Mouse (Mus musculus) CH12.LX (cell line): ENCODE measurements at regions not wholly inside any gene's neighbourhood (a gene's known extent, or its start where the extent isn't known, plus 50 kb on each side); places are given as distances from the start of the nearest gene placed in this dataset.

ENCODE experiments used
- DNase-seq: peaks from one replicate; pipeline ENCODE4 v3.0.0-alpha.2; 2013; ENCODE audit errors: extremely low read depth
- H3K27ac ChIP-seq: 2 replicates; pipeline ENCODE4 v1.5.1; 2012; ENCODE audit warnings: low read depth, mild to moderate bottlenecking, control low read depth, moderate library complexity; ENCODE audit not compliant: insufficient read depth
- H3K27me3 ChIP-seq: replicated peaks from 2 replicates; pipeline ENCODE3; 2012; ENCODE audit warnings: inconsistent platforms
- H3K36me3 ChIP-seq, 2 experiments: replicated peaks in 1 of 2; 2 replicates each; pipeline versions ENCODE3 to v1.6.1; 2012; ENCODE audit warnings: inconsistent platforms in 1 of 2, low read length in 1 of 2, mild to moderate bottlenecking in 1 of 2, mixed read lengths in 1 of 2, moderate library complexity in 1 of 2; ENCODE audit not compliant: control insufficient read depth in 1 of 2, insufficient read depth in 1 of 2
- H3K4me1 ChIP-seq, 2 experiments: 2 replicates each; pipeline ENCODE4 v1.6.1; 2012; ENCODE audit warnings: inconsistent platforms in 1 of 2, moderate library complexity in 1 of 2; ENCODE audit not compliant: insufficient read depth in 2 of 2, control insufficient read depth in 1 of 2
- H3K4me2 ChIP-seq: 2 replicates; pipeline ENCODE4 v1.6.1; 2012; ENCODE audit warnings: low read depth, mild to moderate bottlenecking, control low read depth; ENCODE audit not compliant: poor library complexity, insufficient read depth, severe bottlenecking
- H3K4me3 ChIP-seq, 3 experiments: fragments of 150-350 bp in 1 of 3; sonication (generic) in 1 of 3; replicated peaks in 1 of 3; 2 replicates each; pipeline versions ENCODE3 to v1.5.1; 2011 to 2012; ENCODE audit warnings: low read depth in 2 of 3, low read length in 2 of 3, mild to moderate bottlenecking in 2 of 3, moderate library complexity in 2 of 3, control low read depth in 1 of 3, improper control_type of control experiment in 1 of 3, inconsistent platforms in 1 of 3, mixed read lengths in 1 of 3; ENCODE audit not compliant: poor library complexity in 1 of 3
- H3K79me2 ChIP-seq: replicated peaks from 2 replicates; pipeline ENCODE4 v1.6.1; 2012; ENCODE audit warnings: mild to moderate bottlenecking, moderate library complexity; ENCODE audit not compliant: control insufficient read depth, poor library complexity, insufficient read depth, severe bottlenecking; ENCODE audit errors: extremely low read depth
- H3K9ac ChIP-seq: 2 replicates; pipeline ENCODE4 v1.6.1; 2012; ENCODE audit warnings: low read depth, mild to moderate bottlenecking, control low read depth, moderate library complexity; ENCODE audit not compliant: insufficient read depth
- H3K9me3 ChIP-seq: replicated peaks from 2 replicates; pipeline ENCODE3; 2012; ENCODE audit warnings: low read length, inconsistent platforms, mixed read lengths
- BHLHE40 ChIP-seq: IDR thresholded peaks from 2 replicates; pipeline ENCODE4 v1.6.1; 2011; ENCODE audit warnings: mild to moderate bottlenecking, low read depth, low read length, improper control_type of control experiment
- E2F4 ChIP-seq: IDR thresholded peaks from 2 replicates; pipeline ENCODE4 v1.6.1; 2011; ENCODE audit warnings: low read depth, low read length, improper control_type of control experiment; ENCODE audit not compliant: insufficient replicate concordance
- ELF1 ChIP-seq: IDR thresholded peaks from 2 replicates; pipeline ENCODE4 v1.6.1; 2014; ENCODE audit warnings: low read depth, mild to moderate bottlenecking, inconsistent platforms, low read length, improper control_type of control experiment
- ETS1 ChIP-seq: conservative IDR thresholded peaks from 2 replicates; pipeline ENCODE4 v1.6.1; 2012; ENCODE audit warnings: low read depth, mild to moderate bottlenecking, inconsistent platforms, low read length, improper control_type of control experiment, moderate library complexity
- HCFC1 ChIP-seq: IDR thresholded peaks from 2 replicates; pipeline ENCODE4 v1.6.1; 2012; ENCODE audit warnings: low read depth, mild to moderate bottlenecking, inconsistent platforms, low read length, improper control_type of control experiment
- JUN ChIP-seq: IDR thresholded peaks from 2 replicates; pipeline ENCODE4 v1.6.1; 2011; ENCODE audit warnings: low read depth, mild to moderate bottlenecking, low read length, improper control_type of control experiment, moderate library complexity; ENCODE audit not compliant: insufficient read depth
- JUND ChIP-seq: conservative IDR thresholded peaks from 2 replicates; pipeline ENCODE4 v1.6.1; 2011; ENCODE audit warnings: low read depth, low read length, improper control_type of control experiment
- KAT2A ChIP-seq: IDR thresholded peaks from 2 replicates; pipeline ENCODE4 v1.6.1; 2012; ENCODE audit warnings: low read length, improper control_type of control experiment, inconsistent platforms; ENCODE audit not compliant: insufficient replicate concordance
- MAFK ChIP-seq: IDR thresholded peaks from 2 replicates; pipeline ENCODE4 v1.6.1; 2011; ENCODE audit warnings: low read length, improper control_type of control experiment; ENCODE audit not compliant: insufficient replicate concordance
- MAX ChIP-seq: IDR thresholded peaks from 2 replicates; pipeline ENCODE4 v1.6.1; 2011; ENCODE audit warnings: low read length, improper control_type of control experiment
- MAZ ChIP-seq: IDR thresholded peaks from 2 replicates; pipeline ENCODE4 v1.6.1; 2012; ENCODE audit warnings: low read depth, mild to moderate bottlenecking, inconsistent platforms, low read length, improper control_type of control experiment, moderate library complexity
- MEF2A ChIP-seq: IDR thresholded peaks from 2 replicates; pipeline ENCODE4 v1.6.1; 2014; ENCODE audit warnings: low read depth, mild to moderate bottlenecking, inconsistent platforms, low read length, improper control_type of control experiment, borderline replicate concordance
- MYC ChIP-seq: IDR thresholded peaks from 2 replicates; pipeline ENCODE4 v1.6.1; 2011; ENCODE audit warnings: low read depth, mild to moderate bottlenecking, improper control_type of control experiment, low read length
- NELFE ChIP-seq: IDR thresholded peaks from 2 replicates; pipeline ENCODE4 v1.6.1; 2011; ENCODE audit warnings: low read depth, low read length, improper control_type of control experiment
- NRF1 ChIP-seq: IDR thresholded peaks from 2 replicates; pipeline ENCODE4 v1.6.1; 2014; ENCODE audit warnings: low read depth, mild to moderate bottlenecking, inconsistent platforms, low read length, improper control_type of control experiment, moderate library complexity
- PAX5 ChIP-seq: IDR thresholded peaks from 2 replicates; pipeline ENCODE4 v1.6.1; 2012; ENCODE audit warnings: low read length, inconsistent platforms, mixed read lengths
- POLR2A ChIP-seq: IDR thresholded peaks from 2 replicates; pipeline ENCODE4 v1.6.1; 2011; ENCODE audit warnings: low read depth, mild to moderate bottlenecking, improper control_type of control experiment, low read length
- POLR2AphosphoS2 ChIP-seq: IDR thresholded peaks from 2 replicates; pipeline ENCODE4 v1.6.1; 2011; ENCODE audit warnings: low read depth, low read length, improper control_type of control experiment
- RAD21 ChIP-seq: IDR thresholded peaks from 2 replicates; pipeline ENCODE4 v1.6.1; 2011; ENCODE audit warnings: low read depth, mild to moderate bottlenecking, low read length, improper control_type of control experiment, moderate library complexity
- SMC3 ChIP-seq: IDR thresholded peaks from 2 replicates; pipeline ENCODE4 v1.6.1; 2011; ENCODE audit warnings: low read depth, low read length, improper control_type of control experiment
- TCF12 ChIP-seq: IDR thresholded peaks from 2 replicates; pipeline ENCODE4 v1.6.1; 2014; ENCODE audit warnings: low read depth, mild to moderate bottlenecking, inconsistent platforms, low read length, improper control_type of control experiment
- UBTF ChIP-seq: IDR thresholded peaks from 2 replicates; pipeline ENCODE4 v1.6.1; 2012; ENCODE audit warnings: low read depth, mild to moderate bottlenecking, inconsistent platforms, low read length, improper control_type of control experiment, moderate library complexity
- USF2 ChIP-seq: conservative IDR thresholded peaks from 2 replicates; pipeline ENCODE4 v1.6.1; 2011; ENCODE audit warnings: low read depth, low read length, improper control_type of control experiment
- ZMIZ1 ChIP-seq: IDR thresholded peaks from 2 replicates; pipeline ENCODE4 v1.6.1; 2012; ENCODE audit warnings: low read depth, mild to moderate bottlenecking, inconsistent platforms, low read length, improper control_type of control experiment
- dilution Hi-C: fragments of 300-500 bp; cut with MboI; formaldehyde crosslinking; loops from 2 replicates; pipeline ENCODE4 v1.14.3; 2020; ENCODE audit warnings: low sequenced_read_pairs; ENCODE audit not compliant: extremely low pct_unique_long_range_greater_than_20kb, extremely low pct_ligation_motif_present
- in situ Hi-C: fragments of 300-500 bp; cut with MboI; formaldehyde crosslinking; loops from 3 replicates; pipeline ENCODE4 v1.14.3; 2019; ENCODE audit warnings: low sequenced_read_pairs, low pct_ligation_motif_present, low pct_unique_long_range_greater_than_20kb, mixed read lengths

DNA sequence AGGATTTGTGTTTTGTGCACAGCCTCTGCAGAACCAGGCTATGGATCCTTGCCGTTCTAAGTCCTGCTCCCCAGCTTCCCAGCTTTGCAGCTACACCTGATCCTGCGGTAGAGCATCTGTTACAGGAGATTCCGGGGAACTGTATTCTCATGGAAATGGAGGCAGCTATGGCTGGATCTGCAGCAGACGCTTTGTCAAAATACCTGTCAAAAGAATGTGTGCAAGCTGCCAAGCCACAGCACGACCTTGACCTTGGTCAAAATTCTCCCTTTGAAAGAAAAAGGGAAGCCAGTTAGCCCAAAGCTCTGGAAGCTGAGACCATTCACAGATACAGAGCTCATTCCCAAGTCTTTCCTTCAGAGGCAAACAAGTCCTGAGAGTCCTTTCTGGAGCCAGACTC, 255.3 kb downstream of the Med13l start:
- no peak for TF ChIP-seq KAT2A
- no peak for TF ChIP-seq MYC
- no peak for TF ChIP-seq RAD21
- TF ChIP-seq JUND = no peak
- TF ChIP-seq ZMIZ1 = no peak
- no peak for TF ChIP-seq ELF1
- TF ChIP-seq HCFC1 = no peak
- TF ChIP-seq NELFE = no peak
- no peak for TF ChIP-seq POLR2AphosphoS2
- TF ChIP-seq JUN = no peak
- TF ChIP-seq PAX5 = no peak
- TF ChIP-seq MEF2A = no peak
- no peak for TF ChIP-seq TCF12
- no peak for TF ChIP-seq MAX
- no peak for TF ChIP-seq E2F4
- TF ChIP-seq UBTF = no peak
- TF ChIP-seq BHLHE40 = no peak
- H3K4me3 ChIP-seq = no peak overlapping the region
- no peak overlapping the region for H3K27ac ChIP-seq
- DNase-seq = no peak
- H3K79me2 ChIP-seq = no peaks in the 10 kb centered on the region
- no peak overlapping the region for H3K4me2 ChIP-seq
- dilution Hi-C loops = no loop called here
- H3K27me3 ChIP-seq = no peaks in the 10 kb centered on the region
- peaks cover 67% of the 10 kb centered on the region for H3K9me3 ChIP-seq
- in situ Hi-C loops = no loop called here
- no peaks in the 10 kb centered on the region for H3K36me3 ChIP-seq
- H3K4me1 ChIP-seq = no peaks in the 10 kb centered on the region
- H3K9ac ChIP-seq = no peak overlapping the region

GRCm38 (mm10) chr5:118818294-118818693, 257.8 kb downstream of the Med13l start:
- DNase-seq = no peak
- no peak overlapping the region for H3K4me2 ChIP-seq
- dilution Hi-C loops (no loop called here), in situ Hi-C loops (no loop called here)
- H3K27ac ChIP-seq = no peak overlapping the region
- no peak overlapping the region for H3K9ac ChIP-seq
- TF ChIP-seq MAZ = no peak
- no peak for TF ChIP-seq UBTF
- TF ChIP-seq JUN = no peak
- no peak for TF ChIP-seq NRF1
- no peak for TF ChIP-seq BHLHE40
- no peak for TF ChIP-seq MAFK
- TF ChIP-seq POLR2AphosphoS2 = no peak
- no peak for TF ChIP-seq SMC3
- TF ChIP-seq ETS1 = no peak
- no peak for TF ChIP-seq USF2
- TF ChIP-seq POLR2A = no peak
- TF ChIP-seq MYC = no peak
- no peak for TF ChIP-seq MEF2A
- no peaks in the 10 kb centered on the region for H3K27me3 ChIP-seq
- no peaks in the 10 kb centered on the region for H3K36me3 ChIP-seq
- H3K4me1 ChIP-seq = no peaks in the 10 kb centered on the region
- peaks cover 71% of the 10 kb centered on the region for H3K9me3 ChIP-seq
- no peaks in the 10 kb centered on the region for H3K79me2 ChIP-seq
- no peak overlapping the region for H3K4me3 ChIP-seq
